ENCODE assay signal across 9 mouse cellular contexts in the genomic region with DNA sequence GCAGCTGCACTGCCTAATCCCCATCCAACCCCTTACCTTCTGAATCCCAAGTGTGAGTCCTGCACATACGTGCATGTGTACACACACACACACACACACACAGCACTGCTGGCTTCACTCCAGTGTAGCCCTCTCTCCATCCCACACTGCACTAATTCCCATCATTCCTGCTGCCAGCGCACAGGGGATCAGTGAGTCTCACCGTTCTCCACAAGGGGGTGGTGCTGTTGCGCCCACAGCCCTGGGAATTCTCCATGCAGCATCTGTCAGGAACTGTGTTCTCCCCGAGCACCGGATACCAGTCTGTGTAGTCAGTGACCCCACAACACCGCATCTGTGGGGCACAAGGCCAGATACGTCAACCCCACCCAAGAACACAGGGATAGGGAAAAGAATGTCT.
DNase-seq lines count a peak whose midpoint lies in the region; TF ChIP-seq lines count a peak whose summit lies in the region.
"Had no signal": no experiment of that assay in that cellular context is flagged by ENCODE, and none has a peak within 500 bp of the region (broad histone marks: within the 10 kb centered on the region; RNA-seq: fewer than 3 reads in every experiment).

No protein-coding gene starts in this region.

- DNase-seq in adrenal gland, postnatal 10 days: peak; percentile 16
- DNase-seq in adrenal gland, postnatal 14 days: no peak
- DNase-seq in testis, postnatal 10 days (ENCODE audit: low spot score): no peak
- DNase-seq in layer of hippocampus, adult 18-20 months (ENCODE audit: low spot score in 2 of 2): peak; percentile 39 to 60
- DNase-seq in right cerebral cortex, adult 2 months (ENCODE audit: low spot score in 2 of 2): peak; percentile 70 to 78
- no peak for DNase-seq in urinary bladder, adult 18-20 months (ENCODE audit: low spot score in 2 of 2)
- DNase-seq in ovary, adult 18-20 months (ENCODE audit: low spot score): no peak

- no peak overlapping the region for H3K27ac ChIP-seq in testis, adult 2 months (ENCODE audit: control insufficient read depth, insufficient read depth, low read depth, low read length)
- H3K27ac ChIP-seq: limb, embryonic 15.5 days had no signal

- no peaks in the 10 kb centered on the region for H3K27me3 ChIP-seq in testis, adult 2 months (ENCODE audit: control insufficient read depth, insufficient read depth, low read length)
- H3K27me3 ChIP-seq: limb, embryonic 15.5 days had no signal

- no peaks in the 10 kb centered on the region for H3K4me1 ChIP-seq in testis, adult 2 months (ENCODE audit: control insufficient read depth, insufficient read depth, low read length)

- TF ChIP-seq POLR2A in testis, adult 2 months (IDR thresholded peaks at IDR 0.05; ENCODE audit: control insufficient read depth, low read depth, low read length): no peak

- peak; percentile 30; the same call in 1 of the 2 replicates for TF ChIP-seq CTCF in testis, adult 2 months (IDR thresholded peaks at IDR 0.05; ENCODE audit: control insufficient read depth, insufficient read depth, insufficient replicate concordance, low read depth, low read length)

- no peak overlapping the region for H3K4me3 ChIP-seq in testis, adult 2 months (ENCODE audit: control insufficient read depth, low read depth, low read length)
- H3K4me3 ChIP-seq: limb, embryonic 15.5 days had no signal

- no peaks in the 10 kb centered on the region for H3K36me3 ChIP-seq in testis, adult 2 months (ENCODE audit: control insufficient read depth, insufficient read depth, low read length)

Comparison
In these comparisons a context has a peak if more than half of its experiments do, and no peak if none do; other contexts are left out.
1. DNase-seq: peak in adrenal gland, postnatal 10 days (single experiment), layer of hippocampus, adult 18-20 months (2 of 2) and right cerebral cortex, adult 2 months (2 of 2); none in adrenal gland, postnatal 14 days (single experiment), testis, postnatal 10 days (single experiment), urinary bladder, adult 18-20 months (0 of 2) and ovary, adult 18-20 months (single experiment).